Mouse (Mus musculus) heart, adult 18-20 months (tissue): Measurements from ENCODE around the gene Zfp991. TPM values are rescaled to one million over a fixed set of nuclear protein-coding genes. Genes with fewer than 3 reads are reported as not detected.
"Not testable (repeated sequence)": the region's sequence is repeated elsewhere in the genome, so short reads cannot be mapped to it uniquely, and the experiment has no call there.

Experiments used
- DNase-seq, 2 experiments: peaks; one replicate each; pipeline ENCODE4 v3.0.0; 2021 to 2022; ENCODE audit warnings: mixed read lengths in 1 of 2
- total RNA-seq, 2 experiments: library from RNA; stranded (reverse); gene quantifications; 2 replicates each; pipeline ENCODE4 v1.2.3; 2021

Gene Zfp991
- total RNA-seq, 2 experiments from 2014 or later: 3.9 to 4.3 TPM

GRCm38 (mm10) chr4:147181969-147182705, 50.3 kb downstream of the Zfp991 start:
- DNase-seq: not testable (repeated sequence)

DNA sequence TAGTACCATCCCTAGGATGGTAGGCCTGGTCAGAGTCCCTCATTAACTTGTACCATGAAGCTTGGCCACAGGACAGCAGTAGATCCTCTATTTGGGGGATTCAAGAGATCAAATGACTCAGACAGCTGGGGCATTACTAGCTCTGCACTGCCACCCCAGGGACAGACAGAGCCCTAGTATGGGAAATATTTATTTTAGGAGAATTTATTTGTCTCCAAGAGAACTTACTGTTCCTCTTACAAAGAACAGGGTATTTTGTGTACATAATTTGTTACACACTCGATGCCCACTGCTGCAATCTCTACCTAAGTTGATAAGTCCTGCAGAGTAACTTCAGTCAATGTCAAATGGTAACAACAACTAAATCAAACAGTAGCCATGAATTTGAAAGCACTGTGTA, 55.0 kb downstream of the Zfp991 start:
- not testable (repeated sequence) for DNase-seq

DNA sequence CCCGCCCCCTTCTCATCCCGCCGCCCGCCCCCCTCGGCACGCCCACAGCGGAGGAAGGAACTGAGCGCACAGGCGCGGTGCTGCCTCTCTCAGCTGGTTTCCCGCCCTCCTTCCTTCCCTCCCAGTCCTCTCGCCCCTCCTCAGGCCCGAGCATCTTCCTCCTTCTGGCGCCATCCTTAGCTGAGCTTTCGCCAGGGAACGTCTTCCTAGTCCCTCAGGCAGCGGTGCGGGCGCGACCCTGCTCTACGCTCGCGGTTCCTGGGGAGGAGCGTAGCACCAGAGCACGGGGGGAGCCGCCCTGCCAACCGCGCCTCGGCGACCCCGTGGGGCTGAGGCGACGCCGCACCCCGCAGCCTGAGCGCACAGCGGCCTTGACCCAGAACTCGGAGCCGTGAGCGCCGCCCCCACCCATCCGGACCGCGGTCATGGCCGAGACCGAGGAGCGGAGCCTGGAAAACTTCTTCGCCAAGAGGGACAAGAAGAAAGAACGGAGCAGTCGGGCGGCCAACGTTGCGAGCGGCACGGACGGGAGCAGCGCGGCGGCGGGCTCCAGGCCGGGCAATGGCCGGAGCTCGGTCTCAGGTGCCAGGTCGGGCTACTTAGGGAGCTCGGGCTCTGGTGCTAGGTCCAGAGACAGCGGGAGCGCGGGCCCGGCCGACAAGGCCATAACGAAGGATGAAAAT, 55.6 kb downstream of the Zfp991 start:
- not testable (repeated sequence) for DNase-seq

- DNase-seq: not testable (repeated sequence)
Observed at GRCm38 (mm10) chr4:147195186-147195585, 63.3 kb downstream of the Zfp991 start.

DNA sequence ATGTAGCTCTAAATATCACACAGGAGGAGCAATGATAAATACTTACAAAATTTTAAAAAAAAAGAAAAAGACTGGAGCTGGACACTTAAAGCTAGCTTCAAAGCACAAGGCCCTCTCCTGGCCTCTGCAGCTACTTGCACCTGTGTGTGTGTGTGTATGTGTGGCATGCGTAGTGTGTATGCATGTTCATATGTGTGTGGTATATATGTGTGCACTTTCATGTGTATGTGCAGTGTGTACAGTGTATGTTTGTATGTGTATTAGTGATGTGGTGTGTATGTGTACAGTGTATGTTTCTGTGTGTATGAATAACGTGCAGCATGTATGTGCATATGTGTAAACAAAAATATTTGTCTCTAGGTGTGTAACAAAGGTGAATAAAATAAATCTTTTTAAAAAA, 65.4 kb downstream of the Zfp991 start:
- DNase-seq: not testable (repeated sequence)

- not testable (repeated sequence) for DNase-seq
Observed at GRCm38 (mm10) chr4:147199055-147199750, 67.4 kb downstream of the Zfp991 start.

- not testable (repeated sequence) for DNase-seq
Observed at GRCm38 (mm10) chr4:147201920-147202660, 70.3 kb downstream of the Zfp991 start.

DNA sequence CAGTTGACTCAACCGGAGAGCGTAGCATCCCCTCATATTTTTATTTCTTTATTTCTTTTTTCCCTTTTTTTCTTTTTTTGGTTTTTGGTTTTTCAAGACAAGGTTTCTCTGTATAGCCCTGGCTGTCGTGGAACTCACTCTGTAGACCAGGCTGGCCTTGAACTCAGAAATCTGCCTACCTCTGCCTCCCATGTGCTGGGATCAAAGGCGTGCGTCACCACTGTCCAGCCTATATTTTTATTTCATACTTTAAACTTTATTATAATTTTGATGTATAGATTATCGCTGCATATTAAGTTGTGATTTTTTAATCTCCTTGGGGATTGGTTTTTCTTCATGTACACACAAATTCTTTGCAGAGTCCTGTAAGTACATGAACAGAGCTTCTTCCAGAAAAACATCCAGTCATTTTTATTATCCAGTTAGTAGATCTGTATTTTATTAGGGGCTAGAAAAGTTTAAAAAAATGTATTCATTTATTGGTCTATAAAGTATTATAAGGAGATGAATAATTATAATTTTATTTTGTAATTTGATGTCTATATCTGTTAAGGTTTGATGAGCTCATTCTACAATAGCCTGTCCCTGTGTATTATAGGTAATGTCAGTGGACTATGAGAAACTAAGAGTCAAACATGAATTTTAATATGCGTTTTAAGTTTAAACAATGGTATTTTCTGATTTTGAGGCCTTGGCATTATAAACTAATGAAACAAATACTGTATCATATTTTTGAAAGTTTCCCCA, 80.5 kb downstream of the Zfp991 start:
- DNase-seq: not testable (repeated sequence)

- DNase-seq: not testable (repeated sequence)
Observed at GRCm38 (mm10) chr4:147214233-147214632, 82.4 kb downstream of the Zfp991 start.

DNA sequence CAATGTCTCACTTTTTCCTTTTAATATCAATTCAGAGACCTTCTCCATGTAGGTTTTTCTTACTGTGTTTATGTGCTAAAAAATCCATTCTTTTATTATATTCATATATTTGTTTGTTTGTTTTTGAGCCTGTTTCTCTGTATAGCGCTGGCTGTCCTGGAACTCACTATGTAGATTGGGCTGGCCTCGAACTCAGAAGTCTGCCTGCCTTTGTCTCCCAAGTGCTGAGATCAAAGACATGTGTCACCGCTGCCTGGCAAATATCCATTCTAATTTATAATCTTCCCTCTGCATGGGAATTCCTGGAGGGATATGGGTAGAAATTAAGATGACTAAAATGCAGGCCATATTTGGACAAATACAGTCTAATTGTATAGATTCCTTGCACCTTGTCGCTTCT, 85.8 kb downstream of the Zfp991 start:
- DNase-seq: not testable (repeated sequence)

- peak in 1 of 2 experiments; percentile 47 for DNase-seq
Observed at GRCm38 (mm10) chr4:147219319-147220070, 87.7 kb downstream of the Zfp991 start.

- peak in 1 of 2 experiments; percentile 33 for DNase-seq
Observed at GRCm38 (mm10) chr4:147220226-147220625, 88.4 kb downstream of the Zfp991 start.

DNA sequence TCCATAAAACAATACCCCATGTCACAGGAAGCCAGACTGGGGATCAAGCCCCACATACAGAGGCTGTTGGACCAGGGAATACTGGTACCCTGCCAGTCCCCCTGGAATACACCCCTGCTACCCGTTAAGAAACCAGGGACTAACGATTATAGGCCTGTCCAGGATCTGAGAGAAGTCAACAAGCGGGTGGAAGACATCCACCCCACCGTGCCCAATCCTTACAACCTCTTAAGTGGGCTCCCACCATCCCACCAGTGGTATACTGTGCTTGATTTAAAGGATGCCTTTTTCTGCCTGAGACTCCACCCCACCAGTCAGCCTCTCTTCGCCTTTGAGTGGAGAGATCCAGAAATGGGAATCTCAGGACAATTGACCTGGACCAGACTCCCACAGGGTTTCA, 90.2 kb downstream of the Zfp991 start:
- not testable (repeated sequence) for DNase-seq

- peak; percentile 23 to 30 for DNase-seq
Observed at GRCm38 (mm10) chr4:147223778-147224435, 92.1 kb downstream of the Zfp991 start.

DNA sequence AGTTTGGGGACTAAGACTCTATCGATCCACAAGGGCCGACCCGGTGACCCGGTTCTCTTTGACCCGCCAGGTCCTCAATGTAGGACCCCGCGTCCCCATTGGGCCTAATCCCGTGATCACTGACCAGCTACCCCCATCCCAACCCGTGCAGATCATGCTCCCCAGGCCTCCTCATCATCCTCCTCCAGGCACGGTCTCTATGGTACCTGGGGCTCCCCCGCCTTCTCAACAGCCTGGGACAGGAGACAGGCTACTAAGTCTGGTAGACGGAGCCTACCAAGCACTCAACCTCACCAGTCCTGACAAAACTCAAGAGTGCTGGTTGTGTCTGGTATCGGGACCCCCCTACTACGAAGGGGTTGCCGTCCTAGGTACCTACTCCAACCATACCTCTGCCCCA, 93.8 kb downstream of the Zfp991 start:
- not testable (repeated sequence) for DNase-seq

- not testable (repeated sequence) for DNase-seq
Observed at GRCm38 (mm10) chr4:147230026-147230425, 98.2 kb downstream of the Zfp991 start.
